ENCODE assay signal across 8 mouse cellular contexts in genomic region chr7:19130657-19131056, GRCm38 (mm10). TPM values are rescaled to one million over a fixed set of nuclear protein-coding genes. Genes with fewer than 3 reads are reported as not detected.
DNase-seq lines count a peak whose midpoint lies in the region; ATAC-seq lines count a peak whose summit lies in the region.

No protein-coding gene starts in this region.

- H3K36me3 ChIP-seq in heart, embryonic 10.5 days, result peaks cover 46% of the 10 kb centered on the region
- peaks cover 18% of the 10 kb centered on the region for H3K36me3 ChIP-seq in forebrain, embryonic 14.5 days (ENCODE audit: control insufficient read depth, insufficient read depth, low read length)
- peaks cover 19% of the 10 kb centered on the region for H3K36me3 ChIP-seq in liver, embryonic 15.5 days (replicated peaks)

- DNase-seq in heart, embryonic 10.5 days (ENCODE audit: low spot score), result no peak
- DNase-seq in heart, postnatal 36 days, result no peak
- peak; percentile 39 for DNase-seq in CD4-positive helper T cell, adult 2 months (ENCODE audit: low read depth, low spot score)
- DNase-seq in forebrain, embryonic 14.5 days (ENCODE audit: low spot score), result no peak
- DNase-seq in frontal cortex, postnatal 25 days (ENCODE audit: low spot score in 2 of 2), result no peak
- no peak for DNase-seq in thymus, postnatal 0 days (ENCODE audit: low spot score)
- no peak for DNase-seq in gastrocnemius, postnatal 36 days

- intact Hi-C loops in heart, postnatal 36 days (cut with DNase I), result no loop called here
- intact Hi-C loops in gastrocnemius, postnatal 36 days (cut with DNase I), result no loop called here

- H3K4me1 ChIP-seq in heart, embryonic 10.5 days, result peaks cover 20% of the 10 kb centered on the region
- peaks cover 4% of the 10 kb centered on the region for H3K4me1 ChIP-seq in forebrain, embryonic 14.5 days (ENCODE audit: control insufficient read depth, insufficient read depth, low read length)
- H3K4me1 ChIP-seq in liver, embryonic 15.5 days (replicated peaks), result peaks cover 16% of the 10 kb centered on the region

- peak overlapping the region; percentile 49; the same call in 1 of the 2 replicates for H3K9ac ChIP-seq in forebrain, embryonic 14.5 days (ENCODE audit: low read length)
- no peak overlapping the region for H3K9ac ChIP-seq in liver, embryonic 15.5 days

- ATAC-seq in forebrain, embryonic 14.5 days, result no peak
- no peak for ATAC-seq in liver, embryonic 15.5 days (ENCODE audit: insufficient read depth)

- peak overlapping the region; percentile 88 for H3K27ac ChIP-seq in heart, embryonic 10.5 days
- H3K27ac ChIP-seq in forebrain, embryonic 14.5 days (ENCODE audit: low read depth, low read length), result peak overlapping the region; percentile 67
- peak overlapping the region; percentile 51; the same call in 1 of the 2 replicates for H3K27ac ChIP-seq in liver, embryonic 15.5 days (replicated peaks)

- peak overlapping the region; percentile 61 for H3K4me3 ChIP-seq in heart, embryonic 10.5 days
- peak overlapping the region; percentile 35; the same call in 1 of the 2 replicates for H3K4me3 ChIP-seq in forebrain, embryonic 14.5 days (ENCODE audit: low read depth, low read length)
- H3K4me3 ChIP-seq in liver, embryonic 15.5 days (replicated peaks), result no peak overlapping the region

- 31% methylated on average over 4 of the region's 4 CpGs for WGBS in heart, embryonic 10.5 days
- 41% methylated on average over 4 of the region's 4 CpGs for WGBS in forebrain, embryonic 14.5 days
- 36% methylated on average over 4 of the region's 4 CpGs for WGBS in liver, embryonic 15.5 days (ENCODE audit: insufficient replicate concordance)

- peak overlapping the region; percentile 61 for H3K4me2 ChIP-seq in forebrain, embryonic 14.5 days (ENCODE audit: low read length)
- peak overlapping the region; percentile 78 for H3K4me2 ChIP-seq in liver, embryonic 15.5 days

- no peaks in the 10 kb centered on the region for H3K27me3 ChIP-seq in heart, embryonic 10.5 days (ENCODE audit: insufficient read depth, poor library complexity, severe bottlenecking)
- no peaks in the 10 kb centered on the region for H3K27me3 ChIP-seq in forebrain, embryonic 14.5 days (replicated peaks; ENCODE audit: control insufficient read depth, insufficient read depth, low read length)
- H3K27me3 ChIP-seq in liver, embryonic 15.5 days, result no peaks in the 10 kb centered on the region

- H3K9me3 ChIP-seq in heart, embryonic 10.5 days, result no peaks in the 10 kb centered on the region
- H3K9me3 ChIP-seq in forebrain, embryonic 14.5 days (replicated peaks; ENCODE audit: control insufficient read depth, low read length), result no peaks in the 10 kb centered on the region
- H3K9me3 ChIP-seq in liver, embryonic 15.5 days (replicated peaks), result no peaks in the 10 kb centered on the region

RNA-seq across cellular contexts. Expression of gene Fbxo46, which starts 11.0 kb away (rescaled TPM):
- 12.2 and 13.1 TPM in 2 replicates for polyA plus RNA-seq in heart, embryonic 10.5 days (2016; fragmentation: Nextera tagmentation; extraction: Ambion mirVana)
- total RNA-seq in heart, postnatal 36 days (2021), result 1 to 10 TPM; 4.6 to 5.3 TPM
- polyA plus RNA-seq in forebrain, embryonic 14.5 days (2014; fragmentation: Nextera tagmentation; extraction: Ambion mirVana), result 10.1 and 11.9 TPM in 2 replicates
- polyA plus RNA-seq in liver, embryonic 15.5 days (2015; fragmentation: Nextera tagmentation; extraction: Ambion mirVana), result 5.1 TPM in 2 replicates
- 16.4 and 16.6 TPM in 2 replicates for polyA plus RNA-seq in thymus, postnatal 0 days (2015; fragmentation: Nextera tagmentation; extraction: Ambion mirVana)
- 1 to 10 TPM; 2.0 to 2.8 TPM for total RNA-seq in gastrocnemius, postnatal 36 days (2021)

RNA-seq across cellular contexts. Expression of gene Gm4969, which starts 12.5 kb away (rescaled TPM):
- polyA plus RNA-seq in heart, embryonic 10.5 days (2016; fragmentation: Nextera tagmentation; extraction: Ambion mirVana), result 1.7 and 2.1 TPM in 2 replicates
- not detected for total RNA-seq in heart, postnatal 36 days (2021)
- polyA plus RNA-seq in forebrain, embryonic 14.5 days (2014; fragmentation: Nextera tagmentation; extraction: Ambion mirVana), result 2.2 and 3.3 TPM in 2 replicates
- 0.14 and 0.17 TPM in 2 replicates for polyA plus RNA-seq in liver, embryonic 15.5 days (2015; fragmentation: Nextera tagmentation; extraction: Ambion mirVana)
- 0.70 and 0.72 TPM in 2 replicates for polyA plus RNA-seq in thymus, postnatal 0 days (2015; fragmentation: Nextera tagmentation; extraction: Ambion mirVana)
- not detected for total RNA-seq in gastrocnemius, postnatal 36 days (2021)

RNA-seq across cellular contexts. Expression of gene Qpctl, which starts 18.4 kb away (rescaled TPM):
- polyA plus RNA-seq in heart, embryonic 10.5 days (2016; fragmentation: Nextera tagmentation; extraction: Ambion mirVana), result 10.8 and 12.1 TPM in 2 replicates
- 1 to 10 TPM; 3.8 to 4.8 TPM for total RNA-seq in heart, postnatal 36 days (2021)
- polyA plus RNA-seq in forebrain, embryonic 14.5 days (2014; fragmentation: Nextera tagmentation; extraction: Ambion mirVana), result 11.1 and 14.0 TPM in 2 replicates
- polyA plus RNA-seq in liver, embryonic 15.5 days (2015; fragmentation: Nextera tagmentation; extraction: Ambion mirVana), result 4.1 and 4.6 TPM in 2 replicates
- 10.1 and 11.5 TPM in 2 replicates for polyA plus RNA-seq in thymus, postnatal 0 days (2015; fragmentation: Nextera tagmentation; extraction: Ambion mirVana)
- 1 to 10 TPM; 1.5 to 2.0 TPM for total RNA-seq in gastrocnemius, postnatal 36 days (2021)

RNA-seq across cellular contexts. Expression of gene Snrpd2, which starts 18.9 kb away (rescaled TPM):
- 132 and 142 TPM in 2 replicates for polyA plus RNA-seq in heart, embryonic 10.5 days (2016; fragmentation: Nextera tagmentation; extraction: Ambion mirVana)
- total RNA-seq in heart, postnatal 36 days (2021), result 10 to 100 TPM; 66.8 to 67.0 TPM
- 141 and 155 TPM in 2 replicates for polyA plus RNA-seq in forebrain, embryonic 14.5 days (2014; fragmentation: Nextera tagmentation; extraction: Ambion mirVana)
- 52.8 and 55.6 TPM in 2 replicates for polyA plus RNA-seq in liver, embryonic 15.5 days (2015; fragmentation: Nextera tagmentation; extraction: Ambion mirVana)
- 154 and 164 TPM in 2 replicates for polyA plus RNA-seq in thymus, postnatal 0 days (2015; fragmentation: Nextera tagmentation; extraction: Ambion mirVana)
- 10 to 100 TPM; 47.3 to 49.9 TPM for total RNA-seq in gastrocnemius, postnatal 36 days (2021)

RNA-seq across cellular contexts. Expression of gene Gipr, which starts 35.3 kb away (rescaled TPM):
- polyA plus RNA-seq in heart, embryonic 10.5 days (2016; fragmentation: Nextera tagmentation; extraction: Ambion mirVana), result 9.7 and 12.8 TPM in 2 replicates
- under 1 TPM in 1 of 2 experiments, not detected in 1; 0.14 TPM for total RNA-seq in heart, postnatal 36 days (2021)
- 4.8 and 8.2 TPM in 2 replicates for polyA plus RNA-seq in forebrain, embryonic 14.5 days (2014; fragmentation: Nextera tagmentation; extraction: Ambion mirVana)
- 0.36 and 1.0 TPM in 2 replicates for polyA plus RNA-seq in liver, embryonic 15.5 days (2015; fragmentation: Nextera tagmentation; extraction: Ambion mirVana)
- 0.10 and 0.25 TPM in 2 replicates for polyA plus RNA-seq in thymus, postnatal 0 days (2015; fragmentation: Nextera tagmentation; extraction: Ambion mirVana)
- not detected for total RNA-seq in gastrocnemius, postnatal 36 days (2021)
